Mouse (Mus musculus) ES-E14 (cell line): ENCODE results near the gene Ifna2. TPM values are rescaled to one million over a fixed set of nuclear protein-coding genes. Genes with fewer than 3 reads are reported as not detected.

ENCODE experiments used
- total RNA-seq: library from RNA; depleted of rRNA; stranded (reverse); fragments of 300-350 nt; gene quantifications from 2 replicates; pipeline ENCODE4 v1.2.3, GENCODE M21; 2012; rRNA removed

Gene Ifna2
- total RNA-seq, 1 experiment = not detected

Other genes starting within 250 kb of the Ifna2 start
- 2.0 and 5.7 TPM in 2 replicates for gene Hacd4, start 245.0 kb downstream of the Ifna2 start, total RNA-seq
- not detected in 2 replicates for gene Ifnb1, start 161.1 kb downstream of the Ifna2 start, total RNA-seq
- gene Ifna15, start 125.7 kb downstream of the Ifna2 start, total RNA-seq = not detected in 2 replicates
- gene Ifna14, start 112.1 kb downstream of the Ifna2 start, total RNA-seq = not detected in 2 replicates
- not detected in 2 replicates for gene Ifna9, start 91.5 kb downstream of the Ifna2 start, total RNA-seq
- gene Ifna12, start 80.5 kb downstream of the Ifna2 start, total RNA-seq = not detected in 2 replicates
- not detected in 2 replicates for gene C87499, start 49.5 kb downstream of the Ifna2 start, total RNA-seq
- gene Ifna13, start 39.5 kb downstream of the Ifna2 start, total RNA-seq = not detected in 2 replicates
- gene Ifna16, start 7.0 kb downstream of the Ifna2 start, total RNA-seq = not detected in 2 replicates
- gene Ifnab, start 7.4 kb upstream of the Ifna2 start, total RNA-seq = not detected in 2 replicates
- gene Gm26566, start 37.9 kb upstream of the Ifna2 start, total RNA-seq = 3.7 and 5.3 TPM in 2 replicates
- 20.7 and 31.5 TPM in 2 replicates for gene Klhl9, start 38.6 kb upstream of the Ifna2 start, total RNA-seq
- not detected in 2 replicates for gene Gm13271, start 71.0 kb upstream of the Ifna2 start, total RNA-seq
- gene Gm13283, start 76.2 kb upstream of the Ifna2 start, total RNA-seq = not detected in 2 replicates
- not detected in 2 replicates for gene Gm13290, start 89.9 kb upstream of the Ifna2 start, total RNA-seq
- gene Gm13289, start 93.0 kb upstream of the Ifna2 start, total RNA-seq = not detected in 2 replicates
- not detected in 2 replicates for gene Gm13272, start 95.9 kb upstream of the Ifna2 start, total RNA-seq
- not detected in 2 replicates for gene Ifnz, start 98.2 kb upstream of the Ifna2 start, total RNA-seq
- not detected in 2 replicates for gene Gm13276, start 101.8 kb upstream of the Ifna2 start, total RNA-seq
- gene Gm13277, start 104.7 kb upstream of the Ifna2 start, total RNA-seq = not detected in 2 replicates
- not detected in 2 replicates for gene Gm13278, start 107.6 kb upstream of the Ifna2 start, total RNA-seq
- gene Gm13275, start 110.6 kb upstream of the Ifna2 start, total RNA-seq = not detected in 2 replicates
- not detected in 2 replicates for gene Gm13279, start 113.5 kb upstream of the Ifna2 start, total RNA-seq
- not detected in 2 replicates for gene Gm13285, start 115.8 kb upstream of the Ifna2 start, total RNA-seq
- not detected in 2 replicates for gene Gm13287, start 119.3 kb upstream of the Ifna2 start, total RNA-seq
- gene Gm13288, start 121.6 kb upstream of the Ifna2 start, total RNA-seq = not detected in 2 replicates
- gene Ifna7, start 132.3 kb upstream of the Ifna2 start, total RNA-seq = not detected in 2 replicates
- gene Ifna11, start 136.0 kb upstream of the Ifna2 start, total RNA-seq = not detected in 2 replicates
- gene Ifna6, start 143.5 kb upstream of the Ifna2 start, total RNA-seq = not detected in 2 replicates
- not detected in 2 replicates for gene Ifna5, start 151.6 kb upstream of the Ifna2 start, total RNA-seq
- not detected in 2 replicates for gene Ifna4, start 157.9 kb upstream of the Ifna2 start, total RNA-seq
- not detected in 2 replicates for gene Ifna1, start 166.2 kb upstream of the Ifna2 start, total RNA-seq
- not detected in 2 replicates for gene Ifne, start 196.3 kb upstream of the Ifna2 start, total RNA-seq